Mouse (Mus musculus): Measurements from ENCODE around the gene Cela3b. TPM values are rescaled to one million over a fixed set of nuclear protein-coding genes. Genes with fewer than 3 reads are reported as not detected.

Cela3b gene
- total and polyA plus RNA-seq, 2 experiments = 0.42 to 59.5 TPM

GRCm38 (mm10) chr4:137460676-137461075, 30.3 kb upstream of the Cela3b start:
- Histone ChIP-seq H3K4me3 (ENCODE audit: insufficient read depth, low read depth, low read length) (no peak overlapping the region), H3K9ac (ENCODE audit: low read depth, low read length) (no peak overlapping the region), H3K27me3 (ENCODE audit: control insufficient read depth, insufficient read depth, low read length) (no peaks in the 10 kb centered on the region), H3K79me2 (ENCODE audit: control insufficient read depth, insufficient read depth, low read length) (no peaks in the 10 kb centered on the region), H3K36me3 (ENCODE audit: control insufficient read depth, insufficient read depth, low read length) (no peaks in the 10 kb centered on the region), H3K27ac (replicated peaks; ENCODE audit: insufficient read depth, low read depth, low read length) (no peak overlapping the region), H3K4me1 (ENCODE audit: control insufficient read depth, insufficient read depth, low read length) (no peaks in the 10 kb centered on the region)
- TF ChIP-seq POLR2A (IDR thresholded peaks at IDR 0.05; ENCODE audit: extremely low read depth, insufficient read depth, low read length) (no peak), CTCF (IDR thresholded peaks at IDR 0.05; ENCODE audit: low read depth, low read length) (no peak)
- WGBS = 86% methylated on average over 14 of the region's 14 CpGs
- no peak for DNase-seq (ENCODE audit: extremely low read depth, low read depth, low spot score)

- H3K4me3 ChIP-seq (ENCODE audit: insufficient read depth, low read depth, low read length) = no peak overlapping the region
- H3K27me3 ChIP-seq (ENCODE audit: control insufficient read depth, insufficient read depth, low read length) = no peaks in the 10 kb centered on the region
- no peak overlapping the region for H3K9ac ChIP-seq (ENCODE audit: low read depth, low read length)
- TF ChIP-seq POLR2A (IDR thresholded peaks at IDR 0.05; ENCODE audit: extremely low read depth, insufficient read depth, low read length) (no peak), CTCF (IDR thresholded peaks at IDR 0.05; ENCODE audit: low read depth, low read length) (no peak)
- H3K36me3 ChIP-seq (ENCODE audit: control insufficient read depth, insufficient read depth, low read length) = no peaks in the 10 kb centered on the region
- H3K27ac ChIP-seq (replicated peaks; ENCODE audit: insufficient read depth, low read depth, low read length) = no peak overlapping the region
- 57% methylated on average over 5 of the region's 5 CpGs for WGBS
- H3K79me2 ChIP-seq (ENCODE audit: control insufficient read depth, insufficient read depth, low read length) = no peaks in the 10 kb centered on the region
- no peak for DNase-seq (ENCODE audit: extremely low read depth, low read depth, low spot score)
- no peaks in the 10 kb centered on the region for H3K4me1 ChIP-seq (ENCODE audit: control insufficient read depth, insufficient read depth, low read length)
Measured at GRCm38 (mm10) chr4:137458861-137459260, 28.5 kb upstream of the Cela3b start.

GRCm38 (mm10) chr4:137458310-137458709, 28.0 kb upstream of the Cela3b start:
- H3K27me3 ChIP-seq (ENCODE audit: control insufficient read depth, insufficient read depth, low read length) = no peaks in the 10 kb centered on the region
- H3K4me1 ChIP-seq (ENCODE audit: control insufficient read depth, insufficient read depth, low read length) = no peaks in the 10 kb centered on the region
- no peak overlapping the region for H3K9ac ChIP-seq (ENCODE audit: low read depth, low read length)
- H3K4me3 ChIP-seq (ENCODE audit: insufficient read depth, low read depth, low read length) = no peak overlapping the region
- no peaks in the 10 kb centered on the region for H3K36me3 ChIP-seq (ENCODE audit: control insufficient read depth, insufficient read depth, low read length)
- no peak overlapping the region for H3K27ac ChIP-seq (replicated peaks; ENCODE audit: insufficient read depth, low read depth, low read length)
- 81% methylated on average over 9 of the region's 9 CpGs for WGBS
- no peaks in the 10 kb centered on the region for H3K79me2 ChIP-seq (ENCODE audit: control insufficient read depth, insufficient read depth, low read length)
- no peak for DNase-seq (ENCODE audit: extremely low read depth, low read depth, low spot score)
- no peak for TF ChIP-seq POLR2A (IDR thresholded peaks at IDR 0.05; ENCODE audit: extremely low read depth, insufficient read depth, low read length)
- no peak for TF ChIP-seq CTCF (IDR thresholded peaks at IDR 0.05; ENCODE audit: low read depth, low read length)

- H3K4me1 ChIP-seq (ENCODE audit: control insufficient read depth, insufficient read depth, low read length) = no peaks in the 10 kb centered on the region
- 65% methylated on average over 4 of the region's 4 CpGs for WGBS
- no peaks in the 10 kb centered on the region for H3K36me3 ChIP-seq (ENCODE audit: control insufficient read depth, insufficient read depth, low read length)
- TF ChIP-seq CTCF (IDR thresholded peaks at IDR 0.05; ENCODE audit: low read depth, low read length) = no peak
- no peak for TF ChIP-seq POLR2A (IDR thresholded peaks at IDR 0.05; ENCODE audit: extremely low read depth, insufficient read depth, low read length)
- no peak overlapping the region for H3K4me3 ChIP-seq (ENCODE audit: insufficient read depth, low read depth, low read length)
- H3K27me3 ChIP-seq (ENCODE audit: control insufficient read depth, insufficient read depth, low read length) = no peaks in the 10 kb centered on the region
- H3K27ac ChIP-seq (replicated peaks; ENCODE audit: insufficient read depth, low read depth, low read length) = no peak overlapping the region
- DNase-seq (ENCODE audit: extremely low read depth, low read depth, low spot score) = no peak
- no peaks in the 10 kb centered on the region for H3K79me2 ChIP-seq (ENCODE audit: control insufficient read depth, insufficient read depth, low read length)
- no peak overlapping the region for H3K9ac ChIP-seq (ENCODE audit: low read depth, low read length)
Measured at GRCm38 (mm10) chr4:137457292-137457691, 27.0 kb upstream of the Cela3b start.

GRCm38 (mm10) chr4:137456581-137456980, 26.2 kb upstream of the Cela3b start:
- Histone ChIP-seq H3K4me3 (ENCODE audit: insufficient read depth, low read depth, low read length) (no peak overlapping the region), H3K36me3 (ENCODE audit: control insufficient read depth, insufficient read depth, low read length) (no peaks in the 10 kb centered on the region), H3K79me2 (ENCODE audit: control insufficient read depth, insufficient read depth, low read length) (no peaks in the 10 kb centered on the region), H3K9ac (ENCODE audit: low read depth, low read length) (no peak overlapping the region), H3K27ac (replicated peaks; ENCODE audit: insufficient read depth, low read depth, low read length) (no peak overlapping the region), H3K27me3 (ENCODE audit: control insufficient read depth, insufficient read depth, low read length) (no peaks in the 10 kb centered on the region), H3K4me1 (ENCODE audit: control insufficient read depth, insufficient read depth, low read length) (no peaks in the 10 kb centered on the region)
- WGBS = 84% methylated on average over 12 of the region's 12 CpGs
- no peak for TF ChIP-seq POLR2A (IDR thresholded peaks at IDR 0.05; ENCODE audit: extremely low read depth, insufficient read depth, low read length)
- no peak for TF ChIP-seq CTCF (IDR thresholded peaks at IDR 0.05; ENCODE audit: low read depth, low read length)
- no peak for DNase-seq (ENCODE audit: extremely low read depth, low read depth, low spot score)

- H3K79me2 ChIP-seq (ENCODE audit: control insufficient read depth, insufficient read depth, low read length) = no peaks in the 10 kb centered on the region
- no peaks in the 10 kb centered on the region for H3K36me3 ChIP-seq (ENCODE audit: control insufficient read depth, insufficient read depth, low read length)
- no peak for TF ChIP-seq POLR2A (IDR thresholded peaks at IDR 0.05; ENCODE audit: extremely low read depth, insufficient read depth, low read length)
- no peak for TF ChIP-seq CTCF (IDR thresholded peaks at IDR 0.05; ENCODE audit: low read depth, low read length)
- H3K4me3 ChIP-seq (ENCODE audit: insufficient read depth, low read depth, low read length) = no peak overlapping the region
- no peak overlapping the region for H3K27ac ChIP-seq (replicated peaks; ENCODE audit: insufficient read depth, low read depth, low read length)
- H3K9ac ChIP-seq (ENCODE audit: low read depth, low read length) = no peak overlapping the region
- no peak for DNase-seq (ENCODE audit: extremely low read depth, low read depth, low spot score)
- no peaks in the 10 kb centered on the region for H3K27me3 ChIP-seq (ENCODE audit: control insufficient read depth, insufficient read depth, low read length)
- WGBS = 91% methylated on average over 14 of the region's 14 CpGs
- no peaks in the 10 kb centered on the region for H3K4me1 ChIP-seq (ENCODE audit: control insufficient read depth, insufficient read depth, low read length)
Measured at GRCm38 (mm10) chr4:137454582-137454981, 24.2 kb upstream of the Cela3b start.

All from liver, adult 2 months (tissue).